Mouse (Mus musculus) heart, embryonic 16.5 days (tissue): ENCODE results near the gene Dpp3. TPM values are rescaled to one million over a fixed set of nuclear protein-coding genes. Genes with fewer than 3 reads are reported as not detected.

ENCODE experiments used
- polyA plus RNA-seq: library from polyadenylated mRNA; unstranded; fragments of >200 nt; fragmentation: Nextera tagmentation; extraction: Ambion mirVana; gene quantifications from 2 replicates; pipeline ENCODE4 v1.2.1, GENCODE M21; 2015

Gene Dpp3
- polyA plus RNA-seq, 1 experiment from 2014 or later = 73.6 TPM

Other genes with a start within 250 kb of the Dpp3 start
- 0.62 and 0.66 TPM in 2 replicates for gene Gm960, start 229.6 kb downstream of the Dpp3 start, polyA plus RNA-seq
- 0.14 and 0.31 TPM in 2 replicates for gene Sptbn2, start 217.1 kb downstream of the Dpp3 start, polyA plus RNA-seq
- gene Rbm4b, start 171.8 kb downstream of the Dpp3 start, polyA plus RNA-seq = 34.1 and 38.0 TPM in 2 replicates
- 57.1 and 58.7 TPM in 2 replicates for gene Rbm4, start 134.4 kb downstream of the Dpp3 start, polyA plus RNA-seq
- gene Gm21992, start 116.7 kb downstream of the Dpp3 start, polyA plus RNA-seq = 16.2 and 23.9 TPM in 2 replicates
- 54.0 and 55.3 TPM in 2 replicates for gene Rbm14, start 116.7 kb downstream of the Dpp3 start, polyA plus RNA-seq
- gene Ccs, start 89.0 kb downstream of the Dpp3 start, polyA plus RNA-seq = 39.4 and 40.5 TPM in 2 replicates
- gene Ccdc87, start 88.9 kb downstream of the Dpp3 start, polyA plus RNA-seq = 0.14 and 0.16 TPM in 2 replicates
- 35.0 and 42.0 TPM in 2 replicates for gene Ctsf, start 73.2 kb downstream of the Dpp3 start, polyA plus RNA-seq
- gene Actn3, start 50.4 kb downstream of the Dpp3 start, polyA plus RNA-seq = 5.2 and 10.7 TPM in 2 replicates
- 9.1 and 10.5 TPM in 2 replicates for gene Zdhhc24, start 49.6 kb downstream of the Dpp3 start, polyA plus RNA-seq
- 1.8 and 2.8 TPM in 2 replicates for gene Bbs1, start 21.7 kb downstream of the Dpp3 start, polyA plus RNA-seq
- gene Peli3, start 14.8 kb upstream of the Dpp3 start, polyA plus RNA-seq = 0.51 and 0.85 TPM in 2 replicates
- 88.9 and 94.5 TPM in 2 replicates for gene Mrpl11, start 33.9 kb upstream of the Dpp3 start, polyA plus RNA-seq
- gene Npas4, start 62.0 kb upstream of the Dpp3 start, polyA plus RNA-seq = 0.09 and 0.10 TPM in 2 replicates
- 12.6 and 13.8 TPM in 2 replicates for gene Slc29a2, start 95.6 kb upstream of the Dpp3 start, polyA plus RNA-seq
- gene B4gat1, start 110.5 kb upstream of the Dpp3 start, polyA plus RNA-seq = 43.4 and 43.5 TPM in 2 replicates
- 2.6 and 2.7 TPM in 2 replicates for gene AC124502.3, start 110.6 kb upstream of the Dpp3 start, polyA plus RNA-seq
- 29.7 and 29.9 TPM in 2 replicates for gene Brms1, start 113.1 kb upstream of the Dpp3 start, polyA plus RNA-seq
- 1.8 and 2.2 TPM in 2 replicates for gene Rin1, start 122.2 kb upstream of the Dpp3 start, polyA plus RNA-seq
- gene Cd248, start 139.8 kb upstream of the Dpp3 start, polyA plus RNA-seq = 21.1 and 23.4 TPM in 2 replicates
- 3.2 and 4.6 TPM in 2 replicates for gene Tmem151a, start 157.2 kb upstream of the Dpp3 start, polyA plus RNA-seq
- gene Yif1a, start 160.3 kb upstream of the Dpp3 start, polyA plus RNA-seq = 94.1 and 98.6 TPM in 2 replicates
- 2.3 and 2.8 TPM in 2 replicates for gene Cnih2, start 170.2 kb upstream of the Dpp3 start, polyA plus RNA-seq
- gene Rab1b, start 178.8 kb upstream of the Dpp3 start, polyA plus RNA-seq = 227 and 233 TPM in 2 replicates
- gene Klc2, start 190.3 kb upstream of the Dpp3 start, polyA plus RNA-seq = 19.3 and 22.7 TPM in 2 replicates